Mouse (Mus musculus) limb, embryonic 14.5 days (tissue): Measurements from ENCODE around the gene Tekt5. TPM values are rescaled to one million over a fixed set of nuclear protein-coding genes. Genes with fewer than 3 reads are reported as not detected.
A peak's percentile ranks its signal among the peaks of the same experiment; 100 is the strongest.

Experiments
- ATAC-seq: fragments of 200-750 bp; cut with Nextera tagmentation; 2 replicates; pipeline ENCODE4 v1.8.0; 2017; ENCODE audit warnings: low read depth, moderate number of reproducible peaks, moderate TSS enrichment; ENCODE audit not compliant: low FRiP score
- DNase-seq: peaks from one replicate; pipeline ENCODE4 v3.0.0-alpha.2; 2015; ENCODE audit warnings: low spot score
- H3K27ac ChIP-seq: fragments of 300-500 bp; sonication (generic); replicated peaks from 2 replicates; pipeline ENCODE4 v1.5.1; 2014; ENCODE audit warnings: low read depth, mild to moderate bottlenecking, low read length, moderate library complexity, mixed read lengths
- H3K27me3 ChIP-seq: fragments of 300-500 bp; sonication (generic); 2 replicates; pipeline ENCODE4 v1.6.1; 2014; ENCODE audit warnings: low read length, mixed read lengths; ENCODE audit not compliant: control insufficient read depth, insufficient read depth
- H3K36me3 ChIP-seq: fragments of 300-500 bp; sonication (generic); 2 replicates; pipeline ENCODE4 v1.6.1; 2014; ENCODE audit warnings: mild to moderate bottlenecking, low read length, moderate library complexity, mixed read lengths; ENCODE audit not compliant: control insufficient read depth, insufficient read depth
- H3K4me1 ChIP-seq: fragments of 300-500 bp; sonication (generic); 2 replicates; pipeline ENCODE4 v1.6.1; 2014; ENCODE audit warnings: antibody characterized with exemption, low read length, mixed read lengths; ENCODE audit not compliant: control insufficient read depth, insufficient read depth
- H3K4me2 ChIP-seq: fragments of 300-500 bp; sonication (generic); replicated peaks from 2 replicates; pipeline ENCODE4 v1.6.1; 2014; ENCODE audit warnings: low read depth, mild to moderate bottlenecking, low read length, moderate library complexity; ENCODE audit not compliant: severe bottlenecking
- H3K4me3 ChIP-seq: fragments of 300-500 bp; sonication (generic); replicated peaks from 2 replicates; pipeline ENCODE4 v1.5.1; 2014; ENCODE audit warnings: low read length
- H3K9ac ChIP-seq: fragments of 300-500 bp; sonication (generic); 2 replicates; pipeline ENCODE4 v1.6.1; 2014; ENCODE audit warnings: mild to moderate bottlenecking, low read depth, low read length, moderate library complexity; ENCODE audit not compliant: severe bottlenecking
- H3K9me3 ChIP-seq: fragments of 300-500 bp; sonication (generic); 2 replicates; pipeline ENCODE4 v1.6.1; 2016; ENCODE audit warnings: low read length; ENCODE audit not compliant: control insufficient read depth
- POLR2A ChIP-seq: fragments of 200-500 bp; IDR thresholded peaks from 2 replicates; pipeline ENCODE4 v1.8.0; 2012; ENCODE audit warnings: inconsistent platforms, mild to moderate bottlenecking, moderate library complexity, borderline replicate concordance; ENCODE audit not compliant: insufficient read depth, insufficient read length; ENCODE audit errors: extremely low read depth
- WGBS: fragments of 180-500 bp; shearing (Covaris S2); extraction: QIAGEN DNeasy Blood & Tissue Kit; methylation state at CpG from one replicate; pipeline ENCODE4 v1.1.7; 2014; 5-methylcytosine and 5-hydroxymethylcytosine counted together
- polyA plus RNA-seq, 2 experiments: library from polyadenylated mRNA; depleted of rRNA in 1 of 2; stranded (reverse) in 1 of 2; unstranded in 1 of 2; fragments of >200 nt; fragmentation: Nextera tagmentation in 1 of 2; extraction: Ambion mirVana in 1 of 2; gene quantifications; 2 replicates each; pipeline versions ENCODE4 v1.2.1 to v1.2.3; 2012 to 2014

Gene Tekt5
- polyA plus RNA-seq, 2 experiments = 1.4 to 2.0 TPM

DNA sequence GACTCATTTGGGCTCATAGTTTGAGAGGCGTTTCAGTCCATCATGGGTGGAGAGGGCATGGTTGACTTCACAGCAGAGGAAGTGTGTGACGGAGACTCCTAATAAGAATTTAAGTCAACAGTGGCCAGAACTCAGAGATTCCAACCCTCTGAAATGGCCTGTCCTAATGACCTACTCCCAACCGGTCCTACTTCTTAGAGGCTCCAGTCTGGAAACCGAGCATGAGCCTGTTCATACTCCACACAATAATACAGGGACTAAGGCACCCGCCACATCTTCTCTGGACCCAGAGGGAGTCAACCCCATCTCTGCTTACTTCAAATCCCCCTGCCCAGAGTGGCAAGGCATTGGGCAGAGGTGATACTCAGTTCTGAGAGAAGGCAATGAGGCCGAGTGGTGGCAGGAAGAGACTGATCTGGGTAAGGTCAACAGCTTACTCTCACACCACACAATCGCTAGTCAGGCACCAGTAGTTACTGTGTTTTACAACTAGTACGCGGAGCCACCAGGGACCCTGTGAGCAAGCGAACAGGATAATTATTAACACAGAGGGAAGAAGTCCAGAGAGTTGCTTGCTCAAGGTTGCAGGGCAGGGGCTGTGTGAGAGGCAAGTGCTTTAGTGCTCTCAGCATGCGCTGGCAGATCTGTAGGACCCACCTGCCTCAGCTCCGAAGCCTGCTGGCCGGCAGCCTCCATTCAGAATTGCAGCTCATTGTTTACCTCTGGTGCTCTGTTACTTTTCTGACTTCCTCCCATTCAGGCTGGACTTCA is 67.5 kb downstream of the Tekt5 start:
- Histone ChIP-seq H3K4me2 (no peak overlapping the region), H3K4me3 (no peak overlapping the region), H3K4me1 (no peaks in the 10 kb centered on the region), H3K27ac (no peak overlapping the region), H3K9ac (no peak overlapping the region), H3K9me3 (no peaks in the 10 kb centered on the region), H3K36me3 (no peaks in the 10 kb centered on the region), H3K27me3 (no peaks in the 10 kb centered on the region)
- no peak for DNase-seq
- WGBS = 50% methylated on average over 13 of the region's 13 CpGs
- no peak for TF ChIP-seq POLR2A
- no peak for ATAC-seq

DNA sequence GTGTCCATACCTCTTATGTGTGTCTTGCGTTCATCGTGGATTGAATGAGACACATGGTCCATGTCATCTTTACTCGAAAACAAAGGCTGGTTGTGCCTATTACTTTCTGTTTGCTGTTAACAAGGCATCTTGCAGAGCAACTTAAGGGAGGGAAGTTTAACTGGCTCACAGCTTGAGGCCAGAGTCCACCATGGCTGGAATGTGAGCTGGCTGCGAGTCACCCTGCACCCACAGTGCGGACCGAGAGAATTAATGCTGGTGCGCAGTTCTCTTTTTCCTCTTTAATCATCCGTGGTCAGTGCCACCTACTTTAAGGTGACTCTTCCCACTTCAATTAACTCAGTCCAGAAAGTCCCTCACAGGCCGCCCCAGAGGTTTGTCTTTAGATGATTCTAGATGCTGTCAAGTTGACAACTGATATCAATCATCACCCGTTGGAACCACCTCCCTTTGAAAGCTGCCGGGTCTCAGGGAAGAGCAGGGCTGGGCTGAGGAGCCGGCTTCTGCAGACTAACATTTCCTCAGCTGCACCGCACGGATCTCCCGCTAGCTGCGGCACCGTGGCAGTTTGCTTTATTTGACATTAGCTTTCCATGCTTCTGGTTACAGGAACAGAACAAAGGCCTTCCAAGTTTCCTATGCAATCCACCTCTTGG is 75.2 kb downstream of the Tekt5 start:
- 40% methylated on average over 17 of the region's 17 CpGs for WGBS

DNA sequence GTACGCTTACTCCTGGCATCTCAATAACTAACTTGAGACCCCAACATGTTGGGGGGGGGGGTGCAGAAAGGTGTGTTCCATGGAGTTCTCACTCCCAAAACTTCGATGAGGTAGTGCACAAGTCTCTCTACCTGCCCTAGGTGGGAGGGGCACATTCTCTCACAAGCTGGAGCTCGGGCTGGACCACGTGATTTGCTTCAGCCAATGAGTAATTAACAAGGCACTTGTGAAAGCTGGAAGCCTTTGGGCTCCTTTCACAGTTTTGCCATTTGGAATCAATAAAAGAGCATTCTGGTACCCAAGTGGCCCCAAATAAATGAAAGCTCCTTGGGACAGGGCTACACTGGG is 78.1 kb downstream of the Tekt5 start:
- WGBS = 39% methylated on average over 4 of the region's 4 CpGs
- Histone ChIP-seq H3K4me2 (no peak overlapping the region), H3K27me3 (no peaks in the 10 kb centered on the region), H3K4me3 (no peak overlapping the region), H3K36me3 (no peaks in the 10 kb centered on the region), H3K27ac (no peak overlapping the region), H3K9me3 (no peaks in the 10 kb centered on the region), H3K9ac (no peak overlapping the region), H3K4me1 (peaks cover 12% of the 10 kb centered on the region; the same call in 1 of the 2 replicates)
- ATAC-seq = no peak
- no peak for DNase-seq
- TF ChIP-seq POLR2A = no peak

More for the DNA sequence above, 75.2 kb downstream of the Tekt5 start:
- Histone ChIP-seq H3K9ac (no peak overlapping the region), H3K4me2 (no peak overlapping the region), H3K9me3 (no peaks in the 10 kb centered on the region), H3K4me1 (peaks cover 4% of the 10 kb centered on the region; the same call in 1 of the 2 replicates), H3K36me3 (no peaks in the 10 kb centered on the region), H3K4me3 (no peak overlapping the region), H3K27ac (no peak overlapping the region), H3K27me3 (no peaks in the 10 kb centered on the region)
- DNase-seq (no peak), ATAC-seq (no peak)
- TF ChIP-seq POLR2A = no peak

DNA sequence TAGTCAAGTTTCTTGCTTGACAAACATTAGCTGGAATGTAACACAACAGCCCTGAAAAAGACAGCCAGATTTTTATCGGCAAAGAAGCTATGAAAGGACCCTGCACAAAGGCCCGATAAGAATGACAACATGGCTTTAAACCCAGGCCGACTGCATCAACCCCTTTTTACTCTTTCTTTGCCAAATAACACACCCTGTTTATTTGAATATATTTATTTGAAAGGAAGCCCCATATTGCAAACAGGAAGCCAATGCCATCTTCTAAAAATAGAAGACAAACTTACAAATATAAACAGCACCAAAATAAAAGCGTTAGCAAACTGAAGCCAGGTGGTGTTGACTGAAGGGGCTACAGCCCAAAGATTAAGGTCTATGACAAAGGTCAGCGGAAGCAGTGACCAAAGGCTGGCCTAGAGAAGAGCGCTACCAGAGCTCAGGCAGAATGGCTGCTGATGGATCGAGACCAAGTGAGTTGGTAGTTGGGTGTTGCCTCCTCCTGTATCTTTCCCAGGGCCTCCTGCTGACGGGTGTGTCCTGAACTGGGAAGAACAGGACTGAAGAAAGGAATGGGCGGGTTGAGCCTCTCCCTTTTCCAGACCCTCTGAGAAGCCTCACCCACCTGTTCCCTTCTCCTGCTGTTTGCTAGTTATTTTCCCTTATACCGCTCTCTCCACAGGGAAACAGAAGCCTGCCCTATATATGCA is 78.6 kb downstream of the Tekt5 start:
- peaks cover 15% of the 10 kb centered on the region; the same call in 1 of the 2 replicates for H3K4me1 ChIP-seq
- H3K27ac ChIP-seq = no peak overlapping the region
- 82% methylated on average over 10 of the region's 10 CpGs for WGBS
- H3K9me3 ChIP-seq = no peaks in the 10 kb centered on the region
- DNase-seq = no peak
- H3K4me3 ChIP-seq = no peak overlapping the region
- H3K9ac ChIP-seq = no peak overlapping the region
- no peaks in the 10 kb centered on the region for H3K36me3 ChIP-seq
- ATAC-seq = no peak
- TF ChIP-seq POLR2A = no peak
- no peak overlapping the region for H3K4me2 ChIP-seq
- no peaks in the 10 kb centered on the region for H3K27me3 ChIP-seq

DNA sequence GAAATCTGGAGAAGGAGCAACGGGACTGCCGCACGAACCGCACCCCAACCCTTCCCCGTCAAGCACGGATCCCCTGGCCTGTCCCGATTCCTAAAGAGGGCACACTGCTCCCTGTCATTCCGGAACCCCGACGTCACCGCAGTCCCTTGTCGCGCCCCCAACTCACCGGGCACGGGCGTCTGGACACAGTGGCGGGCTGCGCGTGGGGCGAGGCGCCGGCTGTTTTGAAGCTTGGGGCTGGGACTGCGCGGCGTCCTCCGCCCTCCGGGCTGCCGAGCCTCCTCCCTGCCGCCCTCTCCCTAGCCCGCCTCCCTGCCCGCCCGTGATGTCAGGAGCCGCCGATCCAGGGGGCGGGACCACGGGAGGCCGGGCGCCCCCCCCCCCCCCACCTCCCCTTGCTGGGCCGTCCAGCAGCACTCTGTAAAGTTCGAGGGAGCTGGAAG is 81.6 kb downstream of the Tekt5 start, which contains the start of gene Emp2:
TSS of gene Emp2 (minus strand) at position 323 of the 443 bp plus-strand sequence.
- Histone ChIP-seq H3K9ac (peak within 1 kb of the TSS; percentile 66), H3K4me1 (peaks cover 20% of the 10 kb centered on the region; the same call in 1 of the 2 replicates), H3K27ac (no peak within 1 kb of the TSS), H3K4me3 (peak within 1 kb of the TSS; percentile 59), H3K9me3 (no peaks in the 10 kb centered on the region), H3K4me2 (peak within 1 kb of the TSS; percentile 85), H3K27me3 (no peaks in the 10 kb centered on the region), H3K36me3 (no peaks in the 10 kb centered on the region)
- whole genome bisulfite sequencing = 0% methylated on average over 9 of the region's 40 CpGs
- DNase-seq = peak; percentile 64
- ATAC-seq = peak; percentile 86
- TF ChIP-seq POLR2A = no peak
